Mouse (Mus musculus): ENCODE results near the gene Adam12.
"Not testable (repeated sequence)": the region's sequence is repeated elsewhere in the genome, so short reads cannot be mapped to it uniquely, and the experiment has no call there.

Adam12 gene

DNA sequence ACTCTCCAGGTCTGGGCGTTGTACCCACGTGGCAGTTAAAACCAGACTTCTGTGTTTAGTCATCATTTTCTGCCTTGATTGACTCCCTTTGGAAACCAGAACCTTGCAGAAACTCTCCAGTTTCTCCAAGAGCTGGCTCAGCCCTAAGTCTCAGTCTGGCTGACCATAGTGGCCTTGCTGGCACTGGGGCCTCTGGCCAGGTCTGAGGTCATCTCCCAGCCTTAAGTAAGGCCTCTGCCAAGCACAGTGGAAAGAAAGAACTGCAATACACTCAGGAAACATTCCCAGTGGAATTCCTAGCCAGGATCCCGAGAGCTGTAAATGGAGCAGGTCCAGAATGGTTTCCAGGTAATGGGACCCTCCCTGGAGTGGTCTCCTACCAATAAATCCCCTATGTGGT is 303.0 kb downstream of the Adam12 start:
- no peak for DNase-seq (ENCODE audit: low read depth)

DNA sequence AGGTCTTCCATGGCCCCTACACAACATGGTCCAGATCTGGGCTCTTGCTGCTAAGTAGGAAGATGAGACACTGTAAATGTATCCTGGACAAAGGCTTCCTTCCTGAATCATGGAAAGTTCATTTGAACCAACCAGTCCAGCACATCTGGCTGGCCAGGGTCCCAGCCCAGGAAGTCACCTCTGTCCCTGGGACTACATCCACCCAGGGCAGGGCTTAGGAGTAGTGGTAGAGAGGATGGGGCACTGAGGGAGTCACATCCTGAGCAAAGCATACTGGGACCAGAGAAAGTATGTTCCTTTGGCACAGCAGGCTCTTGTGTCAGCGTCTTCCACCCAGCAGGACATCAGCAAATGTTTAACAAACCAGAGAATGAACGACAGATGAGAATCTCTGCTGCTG is 306.2 kb downstream of the Adam12 start:
- DNase-seq (ENCODE audit: low read depth): no peak

DNA sequence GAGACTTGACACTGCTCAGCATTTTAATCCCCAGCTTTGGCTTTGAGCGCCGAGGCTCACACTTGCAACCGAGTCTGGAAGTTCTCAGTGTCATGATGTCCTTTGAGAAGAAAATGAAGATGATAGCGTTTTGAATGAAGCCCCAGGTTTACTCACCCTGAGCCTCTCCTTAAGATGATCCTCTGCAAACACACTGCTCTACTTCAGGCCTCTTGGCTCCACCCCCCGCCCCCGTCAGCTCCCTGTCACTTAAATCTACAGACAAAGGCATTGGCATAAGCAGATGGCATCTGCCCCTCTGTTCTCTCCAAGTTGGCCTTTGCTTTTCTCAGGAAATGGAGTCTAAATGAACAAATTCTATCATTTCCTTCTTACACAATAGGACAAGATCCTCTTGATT is 308.0 kb downstream of the Adam12 start:
- DNase-seq (ENCODE audit: low read depth): no peak

DNA sequence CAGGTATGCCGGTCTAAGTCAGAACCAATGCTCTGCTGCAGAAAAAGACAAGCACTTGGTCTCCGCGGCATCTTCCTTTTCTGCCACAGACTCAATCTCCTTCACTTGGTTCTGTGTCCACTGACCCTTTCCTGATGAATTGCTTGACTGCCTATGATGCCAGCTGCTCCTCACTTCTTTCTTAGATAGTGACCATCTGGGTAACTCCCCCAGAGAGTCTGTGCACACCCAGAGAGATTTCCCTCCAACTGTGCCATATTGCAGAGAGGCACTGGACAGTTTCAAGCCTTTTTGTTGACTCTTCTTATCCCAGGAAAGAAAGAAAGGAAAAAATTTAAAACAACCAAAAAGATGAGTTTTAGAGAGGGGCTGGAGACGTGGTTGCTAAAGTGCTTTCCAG is 310.7 kb downstream of the Adam12 start:
- no peak for DNase-seq (ENCODE audit: low read depth)

- DNase-seq (ENCODE audit: low read depth): no peak
Observed at GRCm38 (mm10) chr7:133920724-133921123, 311.2 kb downstream of the Adam12 start.

DNA sequence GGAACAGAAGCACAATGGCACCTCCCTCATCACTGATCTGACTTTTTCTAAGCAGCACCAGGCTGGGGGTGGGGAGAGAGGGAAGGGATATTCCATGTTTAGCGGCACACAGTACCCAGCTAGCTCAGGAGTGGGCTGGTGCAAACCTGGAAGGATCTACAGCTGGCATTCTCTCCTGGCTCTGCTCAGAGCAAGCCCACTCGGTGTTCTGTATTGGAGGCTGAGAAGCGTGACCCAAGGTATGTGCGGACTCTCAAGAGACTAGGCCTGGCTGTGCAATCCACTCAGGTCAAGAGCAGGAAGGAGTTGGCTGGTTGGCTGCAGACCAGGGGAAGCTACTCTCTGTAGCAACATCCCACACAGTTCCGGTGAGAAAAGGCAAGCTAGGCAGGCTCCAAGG is 312.0 kb downstream of the Adam12 start:
- no peak for DNase-seq (ENCODE audit: low read depth)

- DNase-seq (ENCODE audit: low read depth): no peak
Observed at GRCm38 (mm10) chr7:133919306-133919705, 312.6 kb downstream of the Adam12 start.

GRCm38 (mm10) chr7:133916230-133916629 is 315.7 kb downstream of the Adam12 start:
- no peak for DNase-seq (ENCODE audit: low read depth)

- DNase-seq (ENCODE audit: low read depth): no peak
Observed at GRCm38 (mm10) chr7:133911881-133912280, 320.1 kb downstream of the Adam12 start.

- no peak for DNase-seq (ENCODE audit: low read depth)
Observed at GRCm38 (mm10) chr7:133909833-133910375, 322.0 kb downstream of the Adam12 start.

DNA sequence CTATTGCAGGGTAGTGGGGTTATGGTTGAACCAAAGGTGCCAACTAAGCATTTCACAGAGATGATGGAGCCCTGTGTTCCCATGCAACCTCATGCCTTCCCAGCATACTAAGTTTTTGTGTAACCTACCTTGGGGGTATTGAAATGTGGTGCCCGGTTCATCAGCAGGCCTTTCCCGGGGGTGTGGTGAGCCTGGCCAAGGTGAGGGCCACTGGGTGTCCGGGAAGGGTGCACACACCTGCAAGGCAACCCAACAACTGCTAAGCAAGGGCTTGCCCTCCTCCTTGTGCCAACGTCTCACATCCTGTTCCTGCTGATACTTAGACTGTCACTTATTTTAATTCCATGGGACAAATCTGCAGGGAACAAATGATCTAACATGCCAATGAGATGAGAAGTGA is 323.0 kb downstream of the Adam12 start:
- no peak for DNase-seq (ENCODE audit: low read depth)

DNA sequence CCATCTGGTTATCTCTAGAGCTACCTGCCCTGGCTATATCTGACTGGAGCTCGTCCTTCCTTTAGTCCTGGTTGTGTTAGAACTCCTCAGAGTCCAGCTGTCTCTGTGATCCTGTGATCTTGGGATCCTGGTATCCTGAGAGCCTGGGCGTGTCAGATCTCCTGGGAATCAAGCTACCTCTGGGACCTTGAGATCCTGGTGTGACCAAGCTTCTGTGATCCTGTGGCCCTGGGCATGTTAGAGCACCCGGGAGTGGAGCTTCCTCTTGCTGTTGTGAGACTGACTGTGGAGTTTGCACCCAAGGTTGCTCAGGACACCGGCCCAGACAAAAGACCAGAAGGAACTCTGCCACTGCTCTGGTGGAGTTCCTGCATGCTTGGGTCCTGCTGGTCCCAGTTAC is 332.6 kb downstream of the Adam12 start:
- DNase-seq (ENCODE audit: low read depth): no peak

DNA sequence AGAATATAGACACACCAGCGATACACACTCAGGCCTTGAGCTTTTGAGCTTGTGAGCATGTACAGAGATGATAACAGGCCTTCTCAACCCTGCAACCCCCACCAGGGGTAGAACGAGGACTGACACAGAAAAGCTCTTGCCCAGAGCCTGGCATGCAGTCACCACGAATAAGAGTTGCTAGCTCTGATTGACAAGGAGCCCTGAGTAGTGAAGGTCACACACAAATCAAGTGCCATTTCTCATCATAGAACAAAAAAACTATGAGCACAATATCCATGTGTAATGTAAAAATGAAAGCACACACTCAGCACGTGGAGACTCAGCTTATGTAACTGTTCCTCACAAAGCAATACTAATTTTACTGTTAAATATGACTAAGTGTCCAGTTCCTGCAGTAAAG is 340.1 kb downstream of the Adam12 start:
- DNase-seq (ENCODE audit: low read depth): no peak

DNA sequence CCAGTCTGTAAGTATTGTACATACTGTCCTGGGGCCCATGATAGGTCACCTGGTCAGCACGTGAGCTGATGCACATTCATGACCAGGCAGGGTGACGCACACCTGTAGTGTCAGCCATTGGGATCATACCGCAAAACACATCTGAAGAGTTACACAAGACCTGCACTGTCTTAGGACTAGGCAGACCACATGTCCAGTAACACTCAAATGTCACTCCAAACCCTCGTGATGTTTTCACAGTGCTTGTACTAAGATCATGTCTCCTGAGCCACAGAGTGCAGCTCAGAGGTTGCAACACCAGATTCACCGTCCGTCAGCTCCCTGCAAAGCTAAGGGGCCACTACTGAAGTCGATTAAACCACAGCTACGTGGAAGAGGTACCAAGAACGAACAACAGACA is 340.6 kb downstream of the Adam12 start:
- DNase-seq (ENCODE audit: low read depth): no peak

GRCm38 (mm10) chr7:133889986-133890385 is 342.0 kb downstream of the Adam12 start:
- no peak for DNase-seq (ENCODE audit: low read depth)

DNA sequence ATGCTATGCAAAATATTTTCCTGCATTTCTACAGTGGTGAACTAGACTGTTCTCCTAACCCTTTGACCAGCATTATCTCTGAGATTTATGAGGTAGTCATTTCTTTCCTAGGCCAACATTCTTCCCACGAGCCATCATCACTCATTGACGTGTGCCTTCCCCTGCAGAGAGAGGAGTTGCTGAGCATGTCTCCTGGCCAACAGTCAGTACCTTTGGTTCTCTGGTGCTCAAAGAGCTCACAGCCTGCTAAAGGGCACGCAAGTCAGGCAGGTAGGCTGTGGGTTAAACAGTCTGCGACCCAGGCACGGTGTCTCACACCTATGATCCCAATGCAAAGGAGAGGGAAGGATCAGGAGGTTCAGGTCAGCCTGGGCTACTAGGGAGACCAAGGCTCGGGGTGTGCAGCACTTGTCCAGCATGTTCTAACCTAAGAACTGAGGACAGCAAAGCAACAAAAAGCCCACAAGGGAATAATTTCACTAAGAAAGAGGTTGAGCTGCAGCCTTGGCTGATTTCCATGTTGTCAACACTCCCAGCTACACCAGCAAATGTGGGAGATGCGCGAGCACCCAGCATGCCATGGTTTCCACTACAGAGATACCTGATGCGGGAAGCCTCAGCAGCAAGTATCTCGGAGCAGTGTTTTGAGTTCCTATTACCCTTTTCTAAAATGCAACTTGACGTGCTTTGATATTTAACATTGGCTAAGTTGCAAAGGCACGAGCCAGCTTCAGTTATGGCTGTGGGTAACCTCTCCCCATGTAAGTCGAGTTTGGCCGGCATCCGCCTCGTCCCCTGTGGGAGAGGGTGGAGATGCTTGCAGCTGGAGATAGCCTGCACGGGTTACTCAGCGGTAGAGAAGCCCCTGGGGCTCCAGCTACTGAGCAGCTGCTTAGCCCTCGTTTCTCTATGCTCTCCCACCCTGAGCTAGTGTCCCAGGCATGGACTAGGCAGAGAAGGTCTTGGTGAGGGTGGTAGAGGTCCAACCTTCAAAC is 342.7 kb downstream of the Adam12 start:
- DNase-seq (ENCODE audit: low read depth): no peak

- DNase-seq (ENCODE audit: low read depth): not testable (repeated sequence)
Observed at GRCm38 (mm10) chr7:133884759-133885431, 347.1 kb downstream of the Adam12 start.

- DNase-seq (ENCODE audit: low read depth): no peak
Observed at GRCm38 (mm10) chr7:133879761-133880160, 352.2 kb downstream of the Adam12 start.

DNA sequence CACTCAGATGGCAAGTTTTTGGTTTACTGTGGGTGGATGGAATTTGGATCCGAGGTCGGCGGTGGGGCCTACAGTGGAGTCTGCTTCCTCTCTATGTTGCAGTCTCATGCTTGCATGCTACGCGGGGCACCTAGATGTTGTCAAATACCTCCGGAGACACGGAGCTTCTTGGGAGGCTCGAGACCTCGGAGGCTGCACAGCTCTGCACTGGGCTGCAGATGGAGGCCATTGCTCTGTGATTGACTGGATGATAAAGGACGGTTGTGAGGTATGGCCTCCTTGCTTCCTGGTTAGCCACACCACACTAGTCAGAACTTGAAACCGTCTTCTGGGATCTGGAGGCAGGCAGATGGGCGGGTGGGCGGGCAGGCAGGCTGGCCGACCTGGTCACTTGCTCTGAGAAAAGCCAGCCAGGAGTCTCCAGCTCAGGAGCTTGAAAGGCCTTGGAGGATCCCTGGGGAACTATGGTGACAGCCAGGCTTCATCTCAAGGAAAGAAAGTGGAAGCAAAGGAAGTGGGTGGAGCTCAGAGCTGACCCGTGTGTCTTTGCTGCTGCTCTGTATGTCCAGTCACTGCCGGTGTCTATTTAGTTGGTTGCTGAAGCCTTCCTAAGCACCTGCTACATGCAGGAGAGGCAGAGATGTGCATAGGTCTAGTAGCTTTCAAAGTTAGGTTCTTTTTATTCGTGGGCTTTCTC is 355.2 kb downstream of the Adam12 start:
- no peak for DNase-seq (ENCODE audit: low read depth)

GRCm38 (mm10) chr7:133876139-133876538 is 355.8 kb downstream of the Adam12 start:
- DNase-seq (ENCODE audit: low read depth): no peak

GRCm38 (mm10) chr7:133872701-133873100 is 359.2 kb downstream of the Adam12 start:
- no peak for DNase-seq (ENCODE audit: low read depth)

DNA sequence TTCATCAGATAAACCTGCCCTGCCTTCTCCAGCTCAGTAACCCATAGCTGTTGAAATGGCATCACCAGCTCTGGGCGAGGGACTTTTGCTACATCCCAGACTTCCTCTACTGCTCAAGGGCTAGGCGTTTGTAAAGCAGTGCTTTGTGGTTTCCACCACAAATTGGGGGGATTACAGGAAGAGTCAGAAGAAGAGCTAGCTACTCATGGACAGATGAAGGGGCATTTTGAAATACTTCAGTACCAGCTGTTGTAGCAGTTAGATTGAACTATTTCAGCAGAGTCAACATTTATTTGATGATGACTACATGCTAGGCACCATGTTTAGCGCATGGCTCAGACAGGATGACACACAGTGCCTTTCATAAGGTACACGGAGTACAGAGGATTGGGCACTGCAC is 361.7 kb downstream of the Adam12 start:
- no peak for DNase-seq (ENCODE audit: low read depth)
